Mouse (Mus musculus) 3134 (cell line): Measurements from ENCODE around the gene Trp53i11.

Experiments used
- DNase-seq: peaks from one replicate; pipeline ENCODE4 v3.0.0-alpha.2; 2011; ENCODE audit warnings: low spot score; ENCODE audit not compliant: insufficient read length; ENCODE audit errors: extremely low read depth

Trp53i11 gene

DNA sequence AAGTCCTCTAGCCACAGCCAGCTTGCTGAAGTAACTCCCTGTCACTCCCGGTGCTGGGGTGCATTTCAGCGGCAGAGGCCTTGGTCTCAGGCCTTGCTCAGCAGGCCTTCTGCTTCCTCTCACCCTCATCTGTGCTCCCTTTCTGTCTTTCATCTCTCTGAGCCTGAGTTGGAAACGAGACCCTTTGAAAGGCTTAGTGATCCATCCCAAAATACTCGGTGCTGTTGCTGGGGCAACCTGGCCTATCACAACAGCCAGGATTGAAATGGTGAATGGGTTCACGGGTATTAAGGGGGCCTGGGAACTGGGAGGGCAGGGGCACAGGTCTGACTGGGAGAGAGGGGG is 41.1 kb downstream of the Trp53i11 start:
- DNase-seq = no peak

DNA sequence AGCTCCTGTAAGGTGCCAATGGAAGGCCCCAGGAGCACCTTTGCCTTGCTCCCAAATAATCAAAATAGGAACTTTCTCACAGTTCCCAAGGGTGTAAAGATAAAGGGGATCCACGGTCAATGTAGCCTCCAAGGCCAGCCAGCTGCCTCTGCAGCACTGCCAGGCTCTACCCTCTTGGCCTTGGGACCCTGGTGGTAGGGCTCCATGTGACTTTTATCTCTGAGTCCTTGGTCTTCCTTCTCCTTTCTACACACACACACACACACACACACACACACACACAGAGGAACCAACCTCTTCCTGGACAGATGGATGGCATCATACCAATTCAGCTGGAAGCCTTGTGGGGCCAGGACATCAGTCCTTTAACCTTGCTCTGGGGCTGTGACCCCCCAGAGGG is 44.8 kb downstream of the Trp53i11 start:
- DNase-seq = no peak

- no peak for DNase-seq
Observed at GRCm38 (mm10) chr2:93237055-93237454, 49.7 kb downstream of the Trp53i11 start.

DNA sequence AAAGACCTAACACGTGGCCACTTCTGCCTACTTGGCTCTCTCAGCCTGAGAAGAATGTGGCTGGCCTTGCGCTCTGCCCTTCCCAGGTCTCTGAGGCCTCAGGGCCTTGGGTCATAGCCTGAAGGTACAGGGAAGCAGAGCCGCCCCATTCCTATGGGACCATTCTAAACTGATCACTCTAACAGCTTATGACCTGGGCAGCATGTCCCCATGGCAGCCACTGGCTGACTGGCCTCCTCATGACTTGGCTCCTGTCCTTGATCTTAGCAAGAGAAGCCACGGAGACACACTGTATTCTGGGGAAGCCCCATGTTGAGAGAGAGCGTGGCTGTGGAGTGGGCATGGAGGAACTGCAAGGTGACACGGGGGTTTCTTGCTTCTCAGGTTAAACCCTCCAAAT is 51.5 kb downstream of the Trp53i11 start:
- no peak for DNase-seq

DNA sequence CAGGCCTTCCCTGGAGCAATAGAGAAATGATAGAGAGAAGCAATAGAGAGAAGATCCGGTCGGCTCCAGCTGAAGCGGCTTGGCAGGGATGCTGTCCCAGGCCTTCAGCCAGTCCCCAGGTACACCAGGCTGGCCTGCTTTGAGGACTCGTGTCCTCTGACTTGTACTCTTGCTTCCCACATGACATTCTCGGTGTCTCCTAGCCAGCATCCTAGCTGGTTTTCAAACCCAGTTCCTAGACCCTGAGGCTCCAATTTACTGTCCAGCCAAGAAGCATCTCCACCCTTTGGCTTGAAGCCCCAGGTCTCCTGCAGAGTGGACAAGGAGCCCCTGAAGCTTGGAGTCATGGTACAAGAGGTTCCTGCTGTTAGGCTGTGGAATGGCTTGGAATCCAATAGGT is 54.8 kb downstream of the Trp53i11 start:
- no peak for DNase-seq

- no peak for DNase-seq
Observed at GRCm38 (mm10) chr2:93243439-93244089, 56.2 kb downstream of the Trp53i11 start.

GRCm38 (mm10) chr2:93244090-93244443 is 56.7 kb downstream of the Trp53i11 start:
- no peak for DNase-seq

DNA sequence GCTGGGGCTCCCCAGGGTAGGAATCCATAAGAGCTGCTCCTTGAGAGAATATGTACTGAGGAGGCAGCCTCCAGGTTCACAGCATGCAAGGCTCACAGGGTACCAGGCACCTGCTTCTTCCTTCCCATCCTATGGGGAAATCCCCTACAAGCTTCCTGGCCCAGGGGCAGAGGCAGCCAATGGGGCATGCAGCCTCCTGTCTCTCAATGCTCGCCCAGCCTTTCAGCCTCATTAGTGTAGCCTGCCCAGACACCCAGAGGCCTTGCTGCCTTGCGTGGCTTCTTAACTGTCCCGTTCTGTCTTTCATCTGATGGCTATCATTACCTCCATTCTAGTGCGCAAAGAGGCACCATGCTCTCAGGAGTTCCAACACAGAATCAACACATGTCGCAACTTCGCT is 61.7 kb downstream of the Trp53i11 start:
- DNase-seq = no peak

- no peak for DNase-seq
Observed at GRCm38 (mm10) chr2:93250611-93251010, 63.3 kb downstream of the Trp53i11 start.
